Mouse (Mus musculus) heart, adult 8-10 months (tissue): ENCODE results near the gene Dse. TPM values are rescaled to one million over a fixed set of nuclear protein-coding genes. Genes with fewer than 3 reads are reported as not detected.
"Not testable (repeated sequence)": the region's sequence is repeated elsewhere in the genome, so short reads cannot be mapped to it uniquely, and the experiment has no call there.

Experiments used
- DNase-seq: peaks from one replicate; pipeline ENCODE4 v3.0.0; 2022; ENCODE audit warnings: low spot score
- total RNA-seq, 4 experiments: library from RNA; stranded (reverse); gene quantifications; 2 replicates each; pipeline ENCODE4 v1.2.4; 2022

Dse gene
- 1 to 10 TPM; 3.8 to 5.7 (median 4.9) TPM for total RNA-seq

DNA sequence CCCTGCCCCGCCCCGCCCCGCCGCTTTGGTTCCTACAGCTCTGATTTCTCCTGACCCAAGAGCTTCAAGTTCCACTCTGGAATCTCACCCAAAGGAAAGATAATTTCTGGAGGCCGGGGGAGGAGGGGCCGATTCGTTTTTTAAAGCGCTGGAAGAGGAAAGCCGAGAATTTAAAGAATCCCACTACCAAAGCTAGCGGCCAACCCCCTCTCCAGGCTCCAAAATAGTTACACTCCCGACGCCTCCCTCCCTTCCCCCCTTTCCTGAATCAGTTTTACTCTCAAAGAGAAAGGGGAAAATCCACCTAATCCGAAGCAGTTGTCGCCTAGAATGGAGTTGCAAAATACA lies at the start of gene Dse:
Gene Dse, minus strand, starts transcription at position 213 of the 348 bp plus-strand sequence.
- peak; percentile 28 for DNase-seq

DNA sequence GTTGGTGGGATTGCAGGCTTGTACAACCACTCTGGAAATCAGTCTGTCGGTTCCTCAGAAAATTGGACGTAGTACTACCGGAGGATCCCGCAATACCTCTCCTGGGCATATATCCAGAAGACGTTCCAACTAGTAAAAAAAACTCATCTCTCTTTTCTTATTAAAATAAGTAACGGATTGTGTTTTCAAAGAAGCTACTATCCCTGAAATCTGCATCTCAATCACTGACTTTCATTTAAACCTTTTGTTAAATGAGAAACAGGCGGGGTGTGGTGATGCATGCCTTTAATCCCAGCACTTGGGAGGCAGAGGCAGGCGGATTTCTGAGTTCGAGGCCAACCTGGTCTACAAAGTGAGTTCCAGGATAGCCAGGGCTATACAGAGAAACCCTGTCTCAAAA lies 45.3 kb upstream of the Dse start:
- DNase-seq = not testable (repeated sequence)

DNA sequence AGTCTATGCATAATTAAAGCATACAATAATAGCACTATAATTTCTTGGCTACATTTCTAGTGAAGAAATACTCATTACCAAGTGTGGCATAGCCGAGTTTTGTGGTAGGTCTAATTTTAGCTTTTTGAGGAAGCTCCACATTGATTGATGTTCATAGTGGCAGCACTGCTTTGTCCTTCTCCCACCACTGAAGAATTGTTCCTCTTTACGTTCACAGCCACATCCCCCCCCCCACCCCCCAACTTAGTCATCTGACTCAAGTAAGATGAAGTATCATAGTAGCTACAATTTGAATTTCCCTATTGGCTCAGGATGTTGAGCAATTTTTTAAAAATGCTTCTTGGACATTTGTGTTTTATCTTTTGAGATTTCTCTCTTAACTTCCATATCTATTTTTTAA lies 42.1 kb upstream of the Dse start:
- DNase-seq = no peak

DNA sequence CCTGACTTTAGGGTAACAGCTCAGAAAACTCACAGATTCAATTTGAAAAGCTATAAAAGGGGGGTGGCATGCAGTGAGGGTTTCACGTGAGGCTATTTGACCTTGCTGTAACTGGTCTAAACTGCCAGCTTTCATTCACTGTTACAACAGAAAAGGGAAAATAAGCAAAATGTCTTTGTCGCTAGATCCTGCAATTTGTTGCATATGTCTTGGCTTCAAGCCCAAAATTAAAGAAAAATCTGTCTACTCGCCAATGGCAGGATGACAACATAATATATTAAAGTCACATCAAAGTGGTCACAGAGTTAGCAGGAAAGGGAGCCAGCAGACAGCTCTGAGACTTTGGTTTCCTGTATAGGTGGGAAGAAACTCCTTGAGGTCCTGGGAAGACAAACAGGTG lies 40.2 kb upstream of the Dse start:
- DNase-seq = no peak

DNA sequence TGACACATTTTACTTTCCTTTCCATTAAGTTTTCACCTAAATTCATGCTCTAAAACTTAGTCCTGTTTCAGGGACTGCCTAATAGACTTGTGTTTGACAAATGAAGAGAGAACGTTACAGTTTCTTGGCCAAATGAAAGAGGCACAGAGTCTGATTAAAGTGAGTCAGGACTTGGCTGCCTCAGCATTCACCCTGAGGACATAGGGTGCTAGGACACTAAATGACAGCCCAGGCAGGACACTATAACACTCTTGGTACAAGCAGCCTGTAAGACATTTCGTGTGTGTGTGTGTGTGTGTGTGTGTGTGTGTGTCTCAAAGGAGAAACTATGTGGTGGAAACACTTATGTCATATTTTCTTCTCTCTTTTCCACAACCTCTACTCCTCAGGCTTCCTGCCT lies 38.6 kb upstream of the Dse start:
- DNase-seq = peak; percentile 22

DNA sequence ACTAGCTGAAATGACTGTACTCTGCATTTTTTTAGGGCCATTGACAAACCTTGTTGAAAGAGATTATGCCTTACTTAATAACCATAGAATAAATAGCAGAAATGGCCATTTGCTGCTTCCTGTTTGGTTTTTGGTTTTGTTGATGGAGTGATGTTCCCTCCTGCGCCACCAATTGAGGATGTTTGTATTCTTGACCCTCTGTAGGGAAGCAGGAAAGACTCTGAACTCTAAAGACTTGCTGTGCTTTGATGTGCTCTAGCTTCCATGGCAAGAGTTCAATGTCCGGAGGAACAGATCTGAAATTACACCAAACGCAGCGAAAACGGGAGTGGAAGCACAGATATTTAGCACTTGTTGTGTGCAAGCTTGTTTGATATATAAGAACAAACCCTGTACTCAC lies 37.2 kb upstream of the Dse start:
- peak; percentile 2 for DNase-seq

DNA sequence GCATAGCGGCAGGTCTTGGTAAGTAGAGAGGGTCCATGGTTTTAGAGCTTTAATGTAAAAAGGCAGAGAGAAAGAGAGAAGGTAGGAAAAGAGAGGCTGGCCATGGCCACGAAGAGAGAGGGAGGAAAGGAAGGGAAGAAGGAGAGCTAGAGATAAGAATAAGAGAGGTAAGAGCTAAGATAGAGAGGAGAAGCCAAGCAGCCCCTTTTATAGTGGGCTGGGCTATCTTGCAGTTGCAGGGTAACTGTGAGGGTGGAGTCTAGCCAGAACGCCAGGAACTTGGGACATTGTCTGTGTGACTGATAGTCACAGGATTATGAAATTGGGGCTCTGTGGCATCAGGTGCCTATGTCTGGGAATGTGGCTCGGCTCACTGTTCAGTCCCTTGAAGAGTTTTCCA lies 31.0 kb upstream of the Dse start:
- DNase-seq = no peak

DNA sequence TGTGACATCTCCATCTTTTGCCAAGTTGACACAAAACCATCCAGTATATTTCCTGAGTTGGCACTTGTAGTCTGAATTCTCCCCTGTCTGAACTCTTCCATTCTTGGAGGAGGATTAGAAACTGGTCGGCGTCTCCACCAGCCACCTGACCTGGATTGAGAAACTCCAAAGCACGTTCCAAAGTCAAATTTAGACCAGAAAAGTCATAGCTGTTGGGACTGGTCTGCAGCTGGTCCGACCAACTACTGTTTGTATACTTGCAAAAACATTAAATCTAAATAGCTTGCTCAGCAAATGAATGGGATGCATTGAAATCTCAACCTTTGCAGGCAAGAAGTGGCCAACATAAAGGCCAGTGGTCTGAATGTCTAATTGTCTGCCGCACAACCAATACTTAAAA lies 29.1 kb upstream of the Dse start:
- DNase-seq = no peak

DNA sequence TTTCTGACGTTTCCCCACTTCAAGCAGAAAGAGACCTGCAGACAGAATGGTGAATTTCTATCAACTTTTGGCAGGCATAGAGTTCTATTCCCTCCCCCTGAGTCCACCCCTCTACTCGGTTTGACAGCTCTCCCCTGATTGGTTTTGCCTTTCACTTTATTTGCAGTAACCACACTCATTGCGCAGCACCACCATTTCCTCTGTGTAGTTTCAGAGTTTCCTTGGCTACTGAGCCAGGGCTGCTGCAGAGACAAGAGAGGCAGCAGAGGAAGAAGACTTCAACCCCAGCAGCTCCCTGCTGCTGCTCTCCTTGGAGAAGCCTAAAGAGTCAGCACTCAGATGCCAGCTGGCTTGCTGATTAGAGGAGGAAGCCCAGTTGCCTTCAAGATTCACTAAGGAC lies 27.9 kb upstream of the Dse start:
- no peak for DNase-seq

DNA sequence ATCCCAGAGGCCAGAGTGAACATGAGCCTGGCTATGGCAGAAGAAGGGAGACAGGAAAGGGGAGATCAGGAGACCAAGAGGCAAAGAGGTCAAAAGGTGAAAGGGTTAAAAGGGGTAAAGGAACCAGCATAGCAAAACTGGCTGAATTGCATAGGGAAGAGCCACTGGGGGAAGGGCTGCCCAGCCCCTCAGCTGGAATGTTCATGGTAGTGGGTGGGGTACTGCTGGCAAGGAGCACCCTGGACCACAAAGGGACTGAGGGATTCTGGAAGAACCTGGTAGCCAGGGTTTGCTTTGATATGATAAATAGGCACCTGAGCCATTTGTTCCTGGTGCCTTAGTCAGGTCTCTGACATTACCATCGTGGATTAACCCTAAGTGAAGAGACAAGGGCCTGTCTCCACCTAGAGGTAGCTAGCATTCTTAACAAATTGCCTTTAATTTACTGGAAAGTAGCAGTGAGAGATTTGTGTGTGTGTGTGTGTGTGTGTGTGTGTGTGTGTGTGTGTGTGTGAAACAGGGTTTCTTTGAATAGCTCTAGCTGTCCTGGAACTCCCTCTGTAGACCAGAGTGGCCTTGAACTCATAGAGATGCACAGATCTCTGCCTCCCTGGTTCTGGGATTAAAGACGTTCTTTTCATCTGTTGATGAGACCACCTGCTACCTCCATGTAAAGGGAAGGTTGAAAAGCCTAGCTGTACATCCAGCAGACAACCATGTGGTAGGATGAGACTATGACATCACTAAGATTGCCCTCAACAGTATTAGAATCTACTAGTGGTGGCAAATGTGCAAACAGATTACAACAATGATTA lies 26.6 kb upstream of the Dse start:
- DNase-seq = no peak

DNA sequence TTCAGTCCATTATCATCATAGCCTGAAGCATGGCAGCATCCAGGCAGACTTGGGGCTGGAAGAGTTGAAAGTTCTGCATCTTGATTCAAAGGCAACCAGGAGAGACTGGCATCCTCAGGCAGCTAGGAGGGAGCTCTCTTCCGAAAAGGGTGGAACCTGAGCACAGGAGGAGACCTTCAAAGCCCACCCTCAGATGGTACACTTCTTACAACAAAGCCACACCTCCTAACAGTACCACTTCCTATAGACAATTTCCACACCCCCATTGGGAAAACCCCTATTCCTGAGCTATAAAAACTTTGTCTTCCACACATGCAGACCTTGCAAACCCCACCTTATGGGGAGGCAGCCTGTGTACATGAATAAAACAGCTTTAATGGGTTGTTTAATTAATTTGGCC lies 25.9 kb upstream of the Dse start:
- DNase-seq = no peak

DNA sequence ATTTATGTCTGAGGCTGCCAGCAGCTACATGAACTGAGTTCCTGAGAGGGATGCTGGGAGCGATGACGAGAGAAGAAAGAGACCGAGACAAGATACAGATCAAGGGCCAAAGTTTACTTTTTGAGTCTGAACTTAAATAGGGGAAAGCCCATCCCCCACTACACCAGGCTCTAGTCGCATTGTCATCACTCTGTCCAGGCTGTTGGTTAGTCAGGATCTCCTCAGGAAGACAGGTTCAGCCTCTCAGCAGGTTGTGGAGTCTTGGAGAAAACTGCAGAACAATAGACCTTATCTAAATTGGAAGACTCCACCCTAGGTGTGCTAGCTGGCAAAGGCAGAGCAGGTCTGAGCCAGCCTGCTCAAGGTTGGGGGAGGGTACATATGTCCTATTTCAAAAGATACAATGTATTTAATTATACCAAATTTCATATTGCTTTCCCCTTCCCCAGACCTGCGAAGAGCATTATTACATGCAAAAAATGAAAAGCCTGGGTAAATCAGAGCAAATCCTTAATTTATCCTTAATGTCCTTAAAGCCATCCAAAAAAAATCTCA lies 22.7 kb upstream of the Dse start:
- no peak for DNase-seq

DNA sequence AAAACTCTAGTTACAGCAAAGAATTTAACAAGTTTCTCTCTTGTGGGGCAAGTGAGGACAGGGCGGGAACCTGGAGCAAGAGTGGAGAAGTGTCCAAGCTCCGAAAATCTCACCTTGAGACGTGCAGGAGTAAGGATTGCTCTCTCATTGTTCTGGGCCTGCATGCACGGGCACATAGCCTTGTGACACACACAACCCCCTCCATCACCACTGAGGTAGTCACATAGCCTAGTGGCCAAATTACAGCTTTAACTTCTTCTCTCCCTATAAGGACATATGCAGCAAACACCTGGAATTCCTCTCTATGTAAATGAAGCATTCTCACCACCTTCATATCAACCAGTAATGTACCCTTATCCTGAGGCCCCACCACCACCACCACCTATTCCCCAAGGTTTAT lies 22.0 kb upstream of the Dse start:
- DNase-seq = no peak

DNA sequence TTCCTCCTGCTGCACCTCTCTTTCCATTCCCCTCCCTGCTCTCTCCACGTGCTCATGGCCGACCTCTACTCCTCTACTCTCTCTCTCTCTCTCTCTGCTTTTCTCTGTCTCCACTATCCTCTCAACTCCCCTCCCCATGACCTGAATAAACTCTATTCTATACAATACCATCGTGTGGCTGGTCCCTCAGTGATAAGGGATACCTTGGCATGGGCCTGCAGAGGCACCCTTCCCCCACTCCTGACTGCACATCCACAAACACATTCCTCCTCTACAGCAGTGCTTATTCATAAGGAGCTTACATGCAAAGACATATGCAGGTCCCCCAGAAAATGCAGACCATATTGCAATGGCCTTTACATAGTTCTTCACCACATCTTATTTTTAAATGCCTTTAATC lies 16.1 kb upstream of the Dse start:
- no peak for DNase-seq

DNA sequence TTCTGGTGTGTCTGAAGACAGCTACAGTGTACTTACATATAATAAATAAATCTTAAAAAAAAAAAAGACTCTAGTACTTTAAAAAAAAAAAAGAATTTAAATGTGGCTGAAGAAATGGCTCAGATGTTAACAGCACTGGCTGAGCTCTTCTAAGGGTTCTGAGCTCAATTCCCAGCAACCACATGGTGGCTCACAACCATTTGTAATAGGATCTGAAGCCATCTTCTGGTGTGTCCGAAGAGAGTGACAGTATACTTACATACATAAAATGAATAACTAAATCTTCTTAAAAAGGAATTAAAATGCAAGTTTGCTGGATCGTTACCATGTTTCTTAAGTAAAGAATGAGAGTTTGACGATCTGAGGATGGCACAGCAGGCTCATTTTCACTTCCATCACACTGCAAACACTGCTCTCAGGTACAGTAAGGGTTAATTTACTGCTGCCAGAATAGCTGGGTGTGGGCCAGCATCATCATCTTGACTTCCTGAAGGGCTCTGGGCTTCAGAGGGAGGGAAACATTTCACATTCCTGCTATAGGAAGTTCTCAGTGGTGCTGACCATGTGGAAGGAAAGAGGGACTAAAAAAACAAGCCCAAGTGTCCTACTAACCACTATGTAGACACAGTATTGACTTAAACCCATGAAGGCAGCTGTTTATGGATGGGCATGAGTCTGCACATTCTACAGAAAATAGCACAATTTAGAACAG lies 14.6 kb upstream of the Dse start:
- DNase-seq = no peak

DNA sequence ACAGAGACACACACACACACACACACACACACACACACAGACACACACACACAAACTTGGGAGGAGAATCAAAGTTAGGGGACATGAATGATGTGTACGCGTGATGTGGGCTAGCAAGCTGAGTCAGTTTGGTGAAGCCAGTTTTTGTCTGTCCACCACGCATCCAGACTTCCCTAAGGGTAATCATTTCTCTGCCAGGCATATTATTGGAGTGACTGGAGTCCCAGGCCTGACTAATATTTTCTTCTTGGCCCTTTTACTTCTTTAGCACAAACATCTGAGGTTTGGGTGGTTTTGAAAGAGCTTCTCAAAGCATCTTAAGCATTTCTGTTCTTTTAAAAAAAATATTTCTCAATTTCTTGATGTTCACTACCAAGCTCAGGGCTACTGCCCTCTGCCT lies 10.7 kb upstream of the Dse start:
- DNase-seq = no peak

DNA sequence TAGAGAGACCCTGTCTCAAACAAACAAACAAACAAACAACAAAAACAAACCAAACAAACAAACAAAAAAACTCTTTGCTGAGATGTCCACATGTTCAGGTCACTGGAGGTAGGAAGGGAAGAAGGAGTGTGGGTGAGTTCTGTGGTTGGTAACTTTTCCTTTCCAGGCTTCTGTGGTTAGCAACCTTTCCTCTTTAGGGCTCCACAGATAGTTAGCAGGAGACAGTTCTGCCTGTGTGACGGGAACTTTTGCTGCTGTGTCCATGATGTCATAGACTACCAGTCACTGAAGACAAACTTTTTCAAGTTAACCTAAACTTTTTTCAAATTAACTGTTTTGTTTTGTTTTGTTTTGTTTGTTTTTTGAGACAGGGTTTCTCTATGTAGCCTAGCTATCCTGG lies 8.2 kb upstream of the Dse start:
- DNase-seq = no peak

DNA sequence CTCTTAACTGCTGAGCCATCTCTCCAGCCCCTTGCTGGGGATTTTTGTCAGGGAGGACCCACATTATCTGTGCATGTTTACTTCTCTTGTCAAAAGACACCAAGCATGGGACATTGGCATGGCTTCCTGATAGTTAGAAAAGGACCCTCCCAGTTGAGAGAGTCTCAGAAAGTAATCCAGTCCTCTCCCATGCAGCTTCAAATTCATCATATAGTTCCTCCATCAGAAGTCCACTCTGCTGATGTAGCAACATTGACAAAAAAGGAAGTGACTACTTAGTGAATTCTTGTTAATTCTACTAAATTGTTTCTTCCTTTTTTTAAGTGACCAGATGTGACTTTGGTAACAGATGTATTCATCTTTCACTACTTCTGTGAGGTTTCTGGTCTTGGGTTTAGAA lies 2.4 kb upstream of the Dse start:
- DNase-seq = no peak

DNA sequence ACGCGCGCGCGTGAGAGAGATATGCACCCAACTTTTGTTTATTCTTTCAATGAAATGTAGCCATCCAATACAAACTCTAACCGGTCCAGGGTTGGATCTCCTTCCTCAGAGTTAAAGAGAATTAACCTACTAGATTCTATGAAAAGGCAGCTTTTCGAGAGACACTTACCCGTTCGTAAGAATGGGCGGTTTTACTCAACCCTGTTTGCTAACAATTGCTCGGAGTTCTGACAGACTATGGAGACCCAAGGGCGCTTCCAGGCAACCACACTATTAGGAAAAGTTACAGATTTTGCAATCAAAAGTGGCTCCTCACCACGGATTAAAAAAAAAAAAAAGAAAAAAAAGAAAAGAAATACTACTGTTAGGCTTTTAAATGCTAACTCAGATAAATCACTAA lies 516 bp upstream of the Dse start:
- DNase-seq = no peak

DNA sequence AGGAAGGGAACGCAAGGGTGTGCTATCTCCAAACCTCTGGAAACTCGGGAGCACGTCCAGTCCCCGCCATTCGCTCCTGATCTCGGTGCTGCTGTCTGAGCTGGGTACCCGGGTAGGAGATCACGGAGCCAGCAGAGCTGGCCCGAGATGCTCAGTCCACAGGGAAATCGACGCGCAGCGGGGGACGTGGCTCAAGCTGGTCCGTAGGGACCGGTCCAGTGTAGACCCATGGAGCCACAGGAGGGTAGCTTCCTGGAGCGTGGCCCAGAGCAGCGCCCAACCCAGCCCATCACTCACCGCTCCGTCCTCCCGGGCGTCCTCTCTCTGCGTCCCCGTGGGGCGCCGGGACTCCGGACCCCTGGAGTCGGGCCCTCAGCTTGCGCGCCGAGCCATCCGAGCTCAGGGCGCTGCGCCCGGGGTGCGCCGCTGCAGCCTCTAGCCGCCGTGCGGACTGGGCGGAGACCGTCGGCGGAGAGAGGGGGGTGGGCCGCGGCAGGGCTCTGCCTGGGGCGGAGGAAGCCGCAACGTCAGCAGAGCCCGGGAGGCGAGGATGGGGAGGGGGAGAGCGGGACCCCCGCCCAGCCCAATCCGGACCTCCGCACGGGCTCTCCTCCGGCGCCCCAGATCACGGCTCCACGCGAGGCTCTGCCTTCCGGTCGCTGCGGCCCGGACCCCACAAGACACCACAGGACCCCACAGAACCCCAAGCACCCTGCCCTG lies 572 bp downstream of the Dse start:
- DNase-seq = peak; percentile 56

DNA sequence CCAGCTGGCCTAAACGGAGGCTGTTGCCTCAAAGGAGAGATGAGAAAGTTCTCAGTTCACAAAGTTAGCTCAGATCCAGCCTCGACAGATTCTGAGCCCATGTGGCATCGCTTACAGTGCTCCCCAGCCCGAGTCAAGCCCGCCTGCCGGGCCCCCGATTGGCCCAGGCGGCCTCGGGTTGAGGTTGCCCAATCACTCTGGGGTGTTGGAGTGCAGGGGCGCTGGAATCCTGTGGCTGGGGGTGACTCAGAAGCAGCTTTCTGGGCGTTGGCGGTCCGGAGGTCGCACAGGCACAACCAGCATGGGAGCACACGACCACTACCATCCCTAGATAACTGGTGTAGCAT lies 1.1 kb downstream of the Dse start:
- DNase-seq = peak; percentile 44

DNA sequence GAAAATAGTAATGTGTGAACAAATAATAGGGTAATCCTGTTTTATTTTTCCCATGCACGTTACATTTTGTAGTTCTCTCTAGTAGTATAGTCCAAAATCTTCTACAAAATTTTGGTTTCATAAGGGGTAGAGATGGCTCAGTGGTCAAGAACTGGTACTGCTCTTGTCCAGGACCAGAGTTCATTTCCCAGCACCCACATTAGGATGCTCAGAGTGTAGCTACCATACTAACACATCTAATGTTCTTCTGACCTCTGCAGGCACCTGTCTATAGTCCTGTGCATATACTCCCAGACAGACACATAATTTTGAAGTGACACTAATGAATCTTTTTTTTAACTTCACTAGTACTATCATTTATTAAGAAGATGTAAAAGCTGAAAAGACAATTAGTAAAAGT lies 1.7 kb downstream of the Dse start:
- no peak for DNase-seq

DNA sequence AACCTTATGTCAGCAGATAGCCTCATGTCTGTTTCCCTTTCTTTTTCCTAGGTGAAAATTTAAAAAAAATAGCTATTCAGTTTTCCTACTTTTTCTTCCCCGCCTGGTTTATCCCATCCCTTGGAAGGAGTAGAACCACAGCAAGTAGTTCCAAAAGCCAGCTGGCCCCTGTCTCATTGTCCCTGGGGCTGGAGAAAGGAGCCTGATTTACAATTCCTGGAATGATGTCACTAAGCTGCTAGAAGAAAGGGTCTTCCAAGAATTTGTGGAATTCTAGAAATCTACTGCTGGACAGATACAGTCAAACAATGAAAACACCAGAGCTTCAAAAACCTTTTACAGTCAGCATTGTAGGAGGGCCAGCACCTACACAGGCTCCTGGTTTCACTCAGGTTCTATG lies 6.8 kb downstream of the Dse start:
- peak; percentile 34 for DNase-seq
